Mouse (Mus musculus): ENCODE measurements around the gene Atxn1.

Gene Atxn1

DNA sequence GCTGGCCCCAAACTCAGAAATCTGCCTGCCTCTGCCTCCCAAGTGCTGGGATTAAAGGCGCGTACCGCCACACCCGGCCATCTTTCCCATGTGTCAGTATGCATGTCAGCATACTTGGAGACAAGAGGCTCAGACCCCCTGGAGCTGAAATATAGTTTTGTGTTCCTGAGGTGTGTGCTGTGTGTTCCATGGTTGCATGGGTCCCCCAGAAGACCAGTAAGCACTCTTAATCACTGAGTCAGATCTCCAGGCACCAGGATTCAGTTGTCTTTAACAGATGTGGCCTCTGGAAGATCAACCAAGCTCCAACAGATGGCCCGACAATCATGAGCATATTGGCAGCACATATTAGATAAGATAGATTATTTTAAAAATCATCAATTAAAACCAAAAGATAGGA, 62.4 kb downstream of the Atxn1 start:
- in situ Hi-C loops (cut with MboI, MseI): loop anchor here (10.0 kb wide), 1 partner anchor 58 kb away; no protein-coding TSS in a partner anchor

- in situ Hi-C loops (cut with MboI, MseI): loop anchor here (10.0 kb wide), 1 partner anchor 56 kb away; no protein-coding TSS in a partner anchor
Observed at GRCm38 (mm10) chr13:45900776-45901175, 64.0 kb downstream of the Atxn1 start.

GRCm38 (mm10) chr13:45897571-45897970, 67.2 kb downstream of the Atxn1 start:
- in situ Hi-C loops (cut with MboI, MseI): no loop called here

GRCm38 (mm10) chr13:45894760-45895159, 70.0 kb downstream of the Atxn1 start:
- in situ Hi-C loops (cut with MboI, MseI): no loop called here

GRCm38 (mm10) chr13:45894234-45894633, 70.6 kb downstream of the Atxn1 start:
- in situ Hi-C loops (cut with MboI, MseI): no loop called here

DNA sequence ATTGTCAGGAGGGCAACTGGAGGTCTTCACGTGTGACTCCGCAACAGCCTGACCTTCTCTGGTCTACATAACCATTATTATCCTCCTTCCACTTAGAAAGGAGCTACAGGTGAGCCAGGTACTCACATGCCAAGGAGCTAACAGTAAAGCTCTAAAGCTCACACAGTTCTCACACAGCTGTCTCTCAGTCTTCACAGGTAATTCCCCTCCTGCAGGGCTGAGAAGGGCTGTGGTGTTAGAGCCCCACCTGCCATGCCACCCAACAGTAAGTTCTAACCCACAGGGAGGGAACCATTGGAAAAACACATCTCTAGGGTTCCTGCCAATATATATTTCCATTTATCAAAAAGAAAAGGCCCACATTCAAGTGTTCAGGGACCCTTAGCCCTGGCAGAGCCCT, 73.7 kb downstream of the Atxn1 start:
- in situ Hi-C loops (cut with MboI, MseI): no loop called here

DNA sequence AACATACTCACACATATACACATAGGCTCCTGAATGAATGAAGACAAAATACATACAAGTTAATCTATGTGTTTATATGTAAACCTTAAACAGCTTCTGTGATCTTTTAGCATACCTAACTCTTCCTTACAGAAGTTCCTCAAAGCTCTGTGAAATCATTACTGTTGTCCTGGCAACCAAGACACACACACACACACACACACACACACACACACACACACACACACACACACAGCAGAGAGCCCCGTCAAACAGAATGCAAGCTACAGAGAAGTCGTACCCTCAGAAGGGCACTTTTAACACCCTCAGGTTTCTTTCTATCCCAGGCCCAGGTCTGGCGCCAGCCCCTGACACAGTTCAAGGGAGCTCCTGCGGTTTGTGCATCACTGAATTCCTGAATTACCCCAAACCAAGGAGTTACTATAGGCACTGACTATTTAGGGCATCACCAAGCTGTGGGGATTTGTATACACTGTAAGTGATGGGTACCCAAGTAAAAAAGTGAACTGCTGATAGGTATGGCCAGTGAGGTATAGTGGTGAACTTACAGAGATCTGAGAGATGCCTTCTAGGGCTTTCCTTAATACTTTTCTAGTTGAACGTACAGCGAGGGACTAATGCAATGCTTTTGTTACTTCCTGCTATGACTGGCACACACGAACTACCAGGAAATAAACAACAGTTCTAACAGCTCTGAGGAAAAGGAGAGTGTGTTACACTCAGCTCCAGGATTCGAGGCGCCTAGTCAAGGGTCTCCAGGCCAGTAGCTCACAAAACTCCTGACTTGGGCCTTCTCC, 75.7 kb downstream of the Atxn1 start:
- in situ Hi-C loops (cut with MboI, MseI): no loop called here

DNA sequence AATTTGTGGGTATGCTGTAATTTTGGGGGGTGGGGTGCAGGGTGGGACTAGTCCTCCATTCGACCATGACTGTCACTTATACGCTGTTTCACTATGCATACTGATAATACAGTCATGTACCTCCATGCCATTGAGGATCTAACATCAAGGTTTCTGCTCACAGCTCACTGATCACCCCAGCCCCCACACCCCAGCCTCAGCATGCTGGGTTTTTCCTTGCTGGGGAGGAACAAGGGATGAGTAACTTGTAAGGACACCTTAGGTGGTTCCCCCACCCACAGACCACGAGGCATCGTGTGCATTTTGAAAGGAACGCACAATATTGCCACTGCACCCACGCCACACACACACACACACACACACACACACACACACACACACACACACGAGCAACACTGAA, 79.9 kb downstream of the Atxn1 start:
- in situ Hi-C loops (cut with MboI, MseI): loop anchor here (5.0 kb wide), 1 partner anchor 48 kb away; no protein-coding TSS in a partner anchor

- in situ Hi-C loops (cut with MboI, MseI): loop anchor here (5.0 kb wide), 1 partner anchor 47 kb away; no protein-coding TSS in a partner anchor
Observed at GRCm38 (mm10) chr13:45883791-45884238, 81.0 kb downstream of the Atxn1 start.

DNA sequence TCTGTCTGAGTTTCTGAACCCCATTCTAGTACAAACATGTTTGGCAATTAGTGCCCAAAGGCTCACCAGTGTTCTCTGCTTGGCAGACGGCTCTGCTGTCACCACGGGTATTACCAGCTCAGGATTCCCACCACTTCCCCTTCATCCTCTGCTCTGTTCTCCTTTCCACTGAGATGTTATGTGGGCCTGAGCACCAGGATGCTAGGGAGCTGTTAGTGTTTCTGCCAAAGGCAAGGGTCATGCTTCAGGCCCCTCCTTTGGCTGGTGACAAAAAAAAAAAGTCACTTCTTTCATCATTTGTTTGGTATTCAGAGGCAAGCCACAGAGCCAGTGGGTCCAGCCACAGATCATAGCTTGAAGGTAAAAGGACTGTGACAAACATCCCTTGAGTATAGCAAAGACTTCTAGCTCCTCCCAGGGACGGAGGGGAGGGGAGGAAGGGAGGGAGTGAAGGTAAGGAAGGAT, 81.8 kb downstream of the Atxn1 start:
- in situ Hi-C loops (cut with MboI, MseI): loop anchor here (5.0 kb wide), 1 partner anchor 46 kb away; no protein-coding TSS in a partner anchor

GRCm38 (mm10) chr13:45880543-45880845, 84.3 kb downstream of the Atxn1 start:
- in situ Hi-C loops (cut with MboI, MseI): loop anchor here (5.0 kb wide), 1 partner anchor 43 kb away; no protein-coding TSS in a partner anchor

DNA sequence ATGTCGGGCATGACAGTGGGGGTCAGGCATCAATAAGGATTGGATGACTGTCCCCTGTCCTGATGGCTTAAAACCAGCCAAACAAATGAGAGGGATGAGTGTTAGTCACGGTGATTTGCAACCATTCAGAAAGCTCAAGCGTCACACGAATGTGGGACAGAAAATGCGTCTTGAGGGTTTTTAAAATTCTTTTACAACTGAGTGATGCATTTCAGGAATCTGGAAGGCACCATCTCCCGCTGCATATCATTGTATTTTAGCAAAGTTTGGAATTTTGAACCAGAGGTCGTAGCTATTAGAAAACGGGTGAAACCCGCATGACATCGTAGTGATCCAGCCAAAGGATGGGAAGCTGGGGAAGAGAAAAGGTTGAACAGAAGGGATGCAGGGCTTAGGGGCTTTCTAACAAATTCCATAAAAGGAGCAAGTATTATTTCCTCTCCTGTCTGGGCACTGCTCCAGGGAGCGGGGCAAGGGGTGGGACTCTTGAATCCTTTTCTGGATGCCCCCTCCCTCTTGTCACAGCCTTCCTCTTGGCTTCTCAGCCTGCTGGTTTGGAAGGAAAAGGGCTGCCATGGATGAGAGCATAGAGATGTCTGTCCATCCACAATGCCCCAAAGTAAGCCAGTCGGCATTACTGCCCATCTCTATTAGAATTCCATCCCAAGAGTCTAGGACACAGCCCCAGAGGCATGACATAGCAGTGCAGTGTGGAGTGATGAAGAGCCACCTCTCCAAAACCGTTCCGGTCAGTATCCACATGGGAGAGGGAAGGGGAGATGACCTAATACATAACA, 84.9 kb downstream of the Atxn1 start:
- in situ Hi-C loops (cut with MboI, MseI): loop anchor here (5.0 kb wide), 1 partner anchor 43 kb away; no protein-coding TSS in a partner anchor

DNA sequence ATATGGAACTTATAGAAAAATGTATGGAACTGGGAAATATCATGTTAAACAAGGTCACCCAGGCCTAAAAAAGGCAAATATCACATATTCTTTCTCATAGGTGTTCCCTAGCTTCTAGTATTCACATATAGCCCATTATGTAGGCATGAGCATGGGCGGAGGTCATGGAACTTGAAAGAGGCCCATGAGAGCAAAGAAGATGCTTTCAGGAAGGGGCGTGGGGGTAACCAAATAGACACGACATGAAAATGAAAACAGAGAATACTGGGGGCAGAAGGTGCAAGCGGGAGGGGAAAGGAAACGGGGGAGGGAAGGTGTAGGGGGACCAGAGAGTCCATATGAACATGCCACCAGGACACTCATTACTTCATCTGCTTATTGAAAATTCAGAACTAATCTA, 87.9 kb downstream of the Atxn1 start:
- in situ Hi-C loops (cut with MboI, MseI): no loop called here

- in situ Hi-C loops (cut with MboI, MseI): no loop called here
Observed at GRCm38 (mm10) chr13:45876368-45876760, 88.4 kb downstream of the Atxn1 start.

GRCm38 (mm10) chr13:45875686-45876367, 89.0 kb downstream of the Atxn1 start:
- in situ Hi-C loops (cut with MboI, MseI): no loop called here

GRCm38 (mm10) chr13:45874196-45874595, 90.6 kb downstream of the Atxn1 start:
- in situ Hi-C loops (cut with MboI, MseI): loop anchor here (25.0 kb wide), 1 partner anchor 1112 kb away; no protein-coding TSS in a partner anchor

- in situ Hi-C loops (cut with MboI, MseI): loop anchor here (25.0 kb wide), 1 partner anchor 1111 kb away; no protein-coding TSS in a partner anchor
Observed at GRCm38 (mm10) chr13:45872966-45873365, 91.8 kb downstream of the Atxn1 start.

DNA sequence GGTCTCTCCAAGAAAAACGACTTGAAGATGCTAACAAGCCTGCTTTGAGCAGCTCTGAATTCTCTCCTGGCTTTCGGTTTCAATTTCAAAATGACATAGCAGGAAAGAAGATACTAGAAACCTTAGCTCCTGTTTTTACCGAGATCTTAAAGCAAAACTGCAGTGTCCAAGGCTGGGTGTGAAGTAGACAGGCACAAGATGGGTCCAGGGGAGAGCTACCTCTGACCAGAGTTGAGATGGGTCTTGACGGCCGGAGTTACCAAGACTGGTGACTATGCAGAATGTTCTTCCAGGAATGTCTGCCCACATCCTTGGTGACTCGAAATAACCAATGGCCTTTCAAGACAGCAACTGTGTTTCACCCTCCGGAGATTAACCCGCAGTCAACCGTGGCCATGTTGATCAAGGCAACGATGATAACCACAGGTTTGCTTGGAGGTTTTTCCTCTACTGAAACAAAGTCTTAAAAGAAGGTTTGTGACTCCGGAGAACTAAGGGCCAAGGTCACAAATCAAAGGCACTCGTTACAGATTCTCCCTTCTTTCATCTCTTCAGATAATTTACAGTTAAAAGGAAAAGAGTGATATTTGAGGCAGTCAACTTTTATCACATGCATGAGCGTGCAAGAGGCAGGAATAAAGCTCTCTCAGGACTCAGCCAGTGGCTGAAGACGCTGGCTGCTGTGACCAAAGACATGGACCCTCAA, 92.6 kb downstream of the Atxn1 start:
- in situ Hi-C loops (cut with MboI, MseI): loop anchor here (25.0 kb wide), 1 partner anchor 1110 kb away; no protein-coding TSS in a partner anchor

DNA sequence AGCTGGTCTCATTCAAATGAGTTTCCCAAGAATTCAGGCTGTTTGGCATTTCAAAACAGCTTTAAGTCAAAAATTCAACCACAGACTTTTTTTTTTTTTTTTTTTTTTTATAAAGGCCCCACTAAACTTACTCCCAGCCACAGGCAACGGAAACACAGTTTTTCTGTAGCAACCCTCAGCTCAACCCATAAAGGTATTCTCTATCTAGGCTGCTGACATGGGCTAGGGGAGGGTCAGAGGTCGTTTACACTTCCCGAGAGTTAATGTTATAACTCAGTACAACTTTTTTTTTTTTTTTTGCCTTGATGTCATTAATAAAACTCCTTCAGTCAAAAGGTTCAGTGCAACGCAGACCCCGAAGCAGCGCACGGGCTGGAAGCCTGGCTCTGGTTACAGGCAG, 93.3 kb downstream of the Atxn1 start:
- in situ Hi-C loops (cut with MboI, MseI): loop anchor here (25.0 kb wide), 1 partner anchor 1109 kb away; no protein-coding TSS in a partner anchor

- in situ Hi-C loops (cut with MboI, MseI): loop anchor here (10.0 to 25.0 kb wide), 2 partner anchors 174 to 1107 kb away; no protein-coding TSS in a partner anchor
Observed at GRCm38 (mm10) chr13:45868886-45869285, 95.9 kb downstream of the Atxn1 start.

- in situ Hi-C loops (cut with MboI, MseI): loop anchor here (10.0 to 25.0 kb wide), 2 partner anchors 172 to 1105 kb away; no protein-coding TSS in a partner anchor
Observed at GRCm38 (mm10) chr13:45867273-45867672, 97.5 kb downstream of the Atxn1 start.
